Mouse (Mus musculus) bone marrow, adult 2 months (tissue): ENCODE measurements around the gene Prss54.
"Not testable (repeated sequence)": the region's sequence is repeated elsewhere in the genome, so short reads cannot be mapped to it uniquely, and the experiment has no call there.

Experiments used
- CTCF ChIP-seq: fragments of 200-500 bp; IDR thresholded peaks from 2 replicates; pipeline ENCODE4 v1.5.1; 2011; ENCODE audit warnings: low read length, control low read depth; ENCODE audit not compliant: control insufficient read depth, insufficient read depth
- POLR2A ChIP-seq: fragments of 200-500 bp; IDR thresholded peaks from 2 replicates; pipeline ENCODE4 v1.6.1; 2011; ENCODE audit warnings: low read depth, mild to moderate bottlenecking, control low read depth, low read length, borderline replicate concordance; ENCODE audit not compliant: control insufficient read depth

DNA sequence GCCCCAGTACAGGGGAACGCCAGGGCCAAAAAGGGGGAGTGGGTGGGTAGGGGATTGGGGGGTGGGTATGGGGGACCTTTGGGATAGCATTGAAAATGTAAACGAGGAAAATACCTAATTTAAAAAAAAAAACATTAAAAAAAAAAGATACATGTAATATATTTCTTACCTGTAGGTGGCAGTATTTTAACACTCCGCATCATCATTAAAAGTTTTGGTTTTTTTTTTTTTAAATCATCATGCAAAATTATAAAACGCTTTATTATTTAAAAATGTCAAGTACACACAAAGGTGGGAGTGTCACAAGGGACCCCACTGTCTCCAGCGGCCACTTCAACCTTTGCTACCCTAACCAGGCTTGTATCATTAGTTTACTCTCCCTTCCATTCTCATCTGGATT, 30.4 kb upstream of the Prss54 start:
- not testable (repeated sequence) for TF ChIP-seq CTCF, POLR2A
